Mouse (Mus musculus): ENCODE measurements around the gene Mat2b.

The Mat2b gene

DNA sequence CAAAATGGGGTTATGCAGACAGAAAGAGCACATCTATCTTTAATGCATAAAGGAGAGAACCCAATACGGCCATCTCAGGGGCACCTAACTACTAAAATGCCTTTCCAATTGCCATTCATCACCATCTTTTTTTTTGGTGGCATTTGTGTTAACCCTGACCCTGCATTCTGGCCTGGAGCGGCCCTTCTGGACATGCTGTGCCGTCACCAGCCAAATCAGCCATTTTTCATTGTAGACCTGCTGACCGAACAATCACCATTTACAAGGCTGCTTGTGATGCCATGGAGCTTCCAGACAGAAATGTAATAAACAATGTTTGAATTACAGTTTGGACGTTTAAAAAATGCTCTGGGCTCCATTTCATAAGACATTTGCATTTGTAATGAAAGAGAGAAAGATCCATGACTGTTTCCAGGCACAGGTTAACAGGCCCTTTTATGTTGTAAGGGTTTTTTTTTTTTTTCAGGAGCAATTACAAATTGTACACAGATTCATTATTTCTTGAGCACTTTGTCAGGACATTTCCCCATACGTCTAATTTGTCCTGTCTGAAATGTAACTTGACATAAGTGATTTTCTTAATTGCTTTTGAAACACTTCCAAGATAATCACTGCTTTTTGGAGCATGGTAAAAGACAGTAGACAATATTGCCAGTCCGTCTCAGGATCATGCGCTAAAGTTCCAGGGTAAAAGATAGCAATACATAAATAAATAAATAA lies 45.1 kb downstream of the Mat2b start:
- no peak for DNase-seq

DNA sequence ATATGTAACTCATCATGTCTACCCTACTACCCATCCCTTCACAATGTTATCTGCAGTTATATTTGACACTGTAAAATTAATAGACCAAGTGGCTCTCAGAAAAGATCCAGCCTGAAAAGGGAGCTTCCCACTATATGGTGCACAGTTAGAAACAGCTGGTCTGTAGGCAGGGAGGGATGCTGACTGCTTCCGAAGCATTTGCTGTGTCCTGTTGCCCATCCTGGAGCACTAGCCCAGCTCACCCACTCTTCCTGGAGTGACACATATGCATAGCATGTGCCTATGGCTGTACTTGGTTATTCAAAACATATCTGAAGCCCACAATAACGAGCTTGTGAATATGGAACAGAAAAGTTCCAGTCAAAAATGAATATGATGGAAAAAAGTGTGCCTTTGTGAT lies 47.8 kb downstream of the Mat2b start:
- DNase-seq: no peak

Data from embryo, embryonic 11 days (tissue).